ENCODE assay signal across 22 mouse cellular contexts in genomic region chr5:27888080-27888479, GRCm38 (mm10). TPM values are rescaled to one million over a fixed set of nuclear protein-coding genes. Genes with fewer than 3 reads are reported as not detected.
DNase-seq lines count a peak whose midpoint lies in the region; ATAC-seq and TF ChIP-seq lines count a peak whose summit lies in the region.
"Had no signal": no experiment of that assay in that cellular context is flagged by ENCODE, and none has a peak within 500 bp of the region (broad histone marks: within the 10 kb centered on the region; RNA-seq: fewer than 3 reads in every experiment).

No protein-coding gene starts in this region.

- no peak for TF ChIP-seq CTCF in small intestine, adult 2 months (IDR thresholded peaks at IDR 0.05; ENCODE audit: extremely low read depth, insufficient read length, insufficient replicate concordance, low read depth, low read length)

- no peak overlapping the region for H3K9ac ChIP-seq in liver, embryonic 16.5 days (ENCODE audit: low read depth, low read length)
- H3K9ac ChIP-seq in intestine, embryonic 15.5 days: no peak overlapping the region
- H3K9ac ChIP-seq in intestine, embryonic 16.5 days (ENCODE audit: low read depth, low read length): no peak overlapping the region
- H3K9ac ChIP-seq: embryonic facial prominence, embryonic 12.5 days; forebrain, embryonic 13.5 days; forebrain, embryonic 15.5 days had no signal

- no peak overlapping the region for H3K27ac ChIP-seq in liver, embryonic 16.5 days (ENCODE audit: low read length)
- H3K27ac ChIP-seq in intestine, embryonic 15.5 days: no peak overlapping the region
- H3K27ac ChIP-seq in intestine, embryonic 16.5 days (ENCODE audit: low read length): no peak overlapping the region
- H3K27ac ChIP-seq in small intestine, adult 2 months (ENCODE audit: insufficient read depth, low read depth, low read length): peak overlapping the region; percentile 37
- H3K27ac ChIP-seq: embryonic facial prominence, embryonic 10.5 days; embryonic facial prominence, embryonic 12.5 days; forebrain, embryonic 13.5 days; forebrain, embryonic 15.5 days had no signal

- 0 out of 2 replicates have a peak, but pooled peaks have one; percentile 32 for ATAC-seq in liver, embryonic 16.5 days (ENCODE audit: low read depth)
- ATAC-seq in intestine, embryonic 15.5 days: peak; percentile 56
- peak; percentile 78 for ATAC-seq in intestine, embryonic 16.5 days
- ATAC-seq: forebrain, embryonic 13.5 days; forebrain, embryonic 15.5 days had no signal

- WGBS in liver, embryonic 16.5 days (ENCODE audit: insufficient replicate concordance): 69% methylated on average over 3 of the region's 3 CpGs
- WGBS in intestine, embryonic 15.5 days: 59% methylated on average over 3 of the region's 3 CpGs
- 46% methylated on average over 3 of the region's 3 CpGs for WGBS in intestine, embryonic 16.5 days
- 29% methylated on average over 3 of the region's 3 CpGs for WGBS in small intestine, adult 2 months

- H3K4me3 ChIP-seq in liver, embryonic 16.5 days (ENCODE audit: low read depth, low read length): no peak overlapping the region
- no peak overlapping the region for H3K4me3 ChIP-seq in intestine, embryonic 15.5 days (replicated peaks)
- H3K4me3 ChIP-seq in intestine, embryonic 16.5 days (ENCODE audit: low read length): no peak overlapping the region
- H3K4me3 ChIP-seq in small intestine, adult 2 months (ENCODE audit: low read depth, low read length): no peak overlapping the region
- H3K4me3 ChIP-seq: embryonic facial prominence, embryonic 10.5 days; embryonic facial prominence, embryonic 12.5 days; forebrain, embryonic 13.5 days; forebrain, embryonic 15.5 days had no signal

- H3K27me3 ChIP-seq in liver, embryonic 16.5 days (ENCODE audit: control insufficient read depth, insufficient read depth, low read depth, low read length): no peaks in the 10 kb centered on the region
- no peaks in the 10 kb centered on the region for H3K27me3 ChIP-seq in intestine, embryonic 15.5 days (replicated peaks)
- no peaks in the 10 kb centered on the region for H3K27me3 ChIP-seq in intestine, embryonic 16.5 days (replicated peaks; ENCODE audit: control insufficient read depth, insufficient read depth, low read length)
- no peaks in the 10 kb centered on the region for H3K27me3 ChIP-seq in small intestine, adult 2 months (ENCODE audit: control insufficient read depth, insufficient read depth, low read length)
- H3K27me3 ChIP-seq: embryonic facial prominence, embryonic 12.5 days; forebrain, embryonic 13.5 days; forebrain, embryonic 15.5 days had no signal

- DNase-seq in liver: no peak
- DNase-seq in cerebellum, postnatal 14 days: no peak
- DNase-seq in frontal cortex, postnatal 36 days (ENCODE audit: low spot score in 2 of 2): no peak
- DNase-seq in right cerebral cortex, adult 18-20 months: no peak
- DNase-seq: adrenal gland, adult 2 months; adrenal gland, postnatal 10 days; adrenal gland, postnatal 25 days; cerebellum, adult 11 months; cerebellum, adult 18-20 months; cerebellum, adult 8-10 months; cerebellum, adult 9-11 months; cerebellum, postnatal 25 days had no signal

- no peaks in the 10 kb centered on the region for H3K9me3 ChIP-seq in liver, embryonic 16.5 days (replicated peaks; ENCODE audit: control insufficient read depth, low read length)
- no peaks in the 10 kb centered on the region for H3K9me3 ChIP-seq in intestine, embryonic 15.5 days
- H3K9me3 ChIP-seq in intestine, embryonic 16.5 days (ENCODE audit: control insufficient read depth, low read length): no peaks in the 10 kb centered on the region
- H3K9me3 ChIP-seq: forebrain, embryonic 15.5 days had no signal

- H3K36me3 ChIP-seq in liver, embryonic 16.5 days (ENCODE audit: control insufficient read depth, insufficient read depth): no peaks in the 10 kb centered on the region
- no peaks in the 10 kb centered on the region for H3K36me3 ChIP-seq in intestine, embryonic 15.5 days
- H3K36me3 ChIP-seq in intestine, embryonic 16.5 days (ENCODE audit: control insufficient read depth, insufficient read depth, low read length): no peaks in the 10 kb centered on the region
- no peaks in the 10 kb centered on the region for H3K36me3 ChIP-seq in small intestine, adult 2 months (ENCODE audit: control insufficient read depth, insufficient read depth, low read length)
- H3K36me3 ChIP-seq: embryonic facial prominence, embryonic 10.5 days; embryonic facial prominence, embryonic 12.5 days; forebrain, embryonic 15.5 days had no signal

- no peaks in the 10 kb centered on the region for H3K4me1 ChIP-seq in liver, embryonic 16.5 days (ENCODE audit: control insufficient read depth, low read depth, low read length)
- no peaks in the 10 kb centered on the region for H3K4me1 ChIP-seq in intestine, embryonic 15.5 days (replicated peaks)
- H3K4me1 ChIP-seq in intestine, embryonic 16.5 days (ENCODE audit: control insufficient read depth, insufficient read depth, low read length): no peaks in the 10 kb centered on the region
- H3K4me1 ChIP-seq in small intestine, adult 2 months (ENCODE audit: control insufficient read depth, insufficient read depth, insufficient read length, low read length): peaks cover 15% of the 10 kb centered on the region
- H3K4me1 ChIP-seq: embryonic facial prominence, embryonic 10.5 days; embryonic facial prominence, embryonic 12.5 days; forebrain, embryonic 13.5 days; forebrain, embryonic 15.5 days had no signal

- no peak overlapping the region for H3K4me2 ChIP-seq in liver, embryonic 16.5 days (ENCODE audit: low read depth, low read length)
- no peak overlapping the region for H3K4me2 ChIP-seq in intestine, embryonic 15.5 days (replicated peaks)
- H3K4me2 ChIP-seq in intestine, embryonic 16.5 days (ENCODE audit: low read depth, low read length): no peak overlapping the region
- H3K4me2 ChIP-seq: embryonic facial prominence, embryonic 12.5 days; forebrain, embryonic 13.5 days; forebrain, embryonic 15.5 days had no signal

- TF ChIP-seq POLR2A in small intestine, adult 2 months (IDR thresholded peaks at IDR 0.05; ENCODE audit: low read depth, low read length): no peak

RNA-seq across cellular contexts. Expression of gene Htr5a, which starts 46.1 kb away (rescaled TPM):
- polyA plus RNA-seq in liver, embryonic 16.5 days (2015; fragmentation: Nextera tagmentation; extraction: Ambion mirVana): not detected in 2 replicates
- polyA plus RNA-seq in intestine, embryonic 15.5 days (2015; fragmentation: Nextera tagmentation; extraction: Ambion mirVana): 0.03 TPM in 1 of 2 replicates, not detected in the other
- not detected in 2 replicates for polyA plus RNA-seq in intestine, embryonic 16.5 days (2015; fragmentation: Nextera tagmentation; extraction: Ambion mirVana)
- polyA plus RNA-seq in small intestine, adult 2 months (2012; rRNA removed): not detected in 2 replicates
- polyA plus RNA-seq: adrenal gland, adult 2 months; C2C12; embryonic facial prominence, embryonic 10.5 days; forebrain, embryonic 11.5 days had no signal
